Mouse (Mus musculus) MEL (cell line): ENCODE measurements at regions not wholly inside any gene's neighbourhood (a gene's known extent, or its start where the extent isn't known, plus 50 kb on each side); places are given as distances from the start of the nearest gene placed in this dataset.

Experiments used
- CTCF ChIP-seq, 3 experiments: IDR thresholded peaks in 2 of 3; conservative IDR thresholded peaks in 1 of 3; 2 replicates each; pipeline ENCODE4 v1.5.1; 2011 to 2012; ENCODE audit warnings: low read length in 3 of 3, low read depth in 2 of 3, mild to moderate bottlenecking in 2 of 3, improper control_type of control experiment in 1 of 3, inconsistent platforms in 1 of 3, mixed read lengths in 1 of 3, moderate library complexity in 1 of 3; ENCODE audit not compliant: control insufficient read depth in 1 of 3, insufficient read depth in 1 of 3, poor library complexity in 1 of 3, severe bottlenecking in 1 of 3
- EP300 ChIP-seq, 2 experiments: IDR thresholded peaks; 2 replicates each; pipeline ENCODE4 v1.6.1; 2011; ENCODE audit warnings: improper control_type of control experiment in 2 of 2, low read length in 2 of 2, low read depth in 1 of 2, mild to moderate bottlenecking in 1 of 2
- GATA1 ChIP-seq: IDR thresholded peaks from 2 replicates; pipeline ENCODE4 v1.6.1; 2011; ENCODE audit warnings: low read depth, low read length, improper control_type of control experiment
- KAT2A ChIP-seq: conservative IDR thresholded peaks from 2 replicates; pipeline ENCODE4 v1.6.1; 2012; ENCODE audit warnings: low read depth, low read length, improper control_type of control experiment, inconsistent platforms
- MAFK ChIP-seq: IDR thresholded peaks from 2 replicates; pipeline ENCODE4 v1.6.1; 2011; ENCODE audit warnings: low read depth, mild to moderate bottlenecking, low read length, improper control_type of control experiment, borderline replicate concordance
- POLR2AphosphoS2 ChIP-seq: IDR thresholded peaks from 2 replicates; pipeline ENCODE4 v1.6.1; 2011; ENCODE audit warnings: low read length, improper control_type of control experiment
- RCOR1 ChIP-seq: IDR thresholded peaks from 2 replicates; pipeline ENCODE4 v1.6.1; 2012; ENCODE audit warnings: low read depth, mild to moderate bottlenecking, inconsistent platforms, low read length, improper control_type of control experiment
- SMC3 ChIP-seq: IDR thresholded peaks from 2 replicates; pipeline ENCODE4 v1.6.1; 2011; ENCODE audit warnings: low read depth, low read length, improper control_type of control experiment

- TF ChIP-seq POLR2AphosphoS2 (no peak), KAT2A (no peak), CTCF (IDR thresholded peaks at IDR 0.05 in 2 of 3, conservative IDR thresholded peaks at IDR 0.05 in 1 of 3; ENCODE audit: control insufficient read depth in 1 of 3, insufficient read depth in 1 of 3, low read depth in 2 of 3, low read length in 3 of 3, poor library complexity in 1 of 3, severe bottlenecking in 1 of 3) (no peak), MAFK (no peak), EP300 (IDR thresholded peaks at IDR 0.05; ENCODE audit: low read depth in 1 of 2, low read length in 2 of 2) (no peak), SMC3 (no peak), GATA1 (no peak), RCOR1 (no peak)
These were observed 872.2 kb downstream of the Epha4 start for GRCm38 (mm10) chr1:76642703-76643102.
